Mouse (Mus musculus) limb, embryonic 14.5 days (tissue): ENCODE data around the gene Cog1. TPM values are rescaled to one million over a fixed set of nuclear protein-coding genes. Genes with fewer than 3 reads are reported as not detected.

Experiments used
- ATAC-seq: fragments of 200-750 bp; cut with Nextera tagmentation; 2 replicates; pipeline ENCODE4 v1.8.0; 2017; ENCODE audit warnings: low read depth, moderate number of reproducible peaks, moderate TSS enrichment; ENCODE audit not compliant: low FRiP score
- DNase-seq: peaks from one replicate; pipeline ENCODE4 v3.0.0-alpha.2; 2015; ENCODE audit warnings: low spot score
- H3K27ac ChIP-seq: fragments of 300-500 bp; sonication (generic); replicated peaks from 2 replicates; pipeline ENCODE4 v1.5.1; 2014; ENCODE audit warnings: low read depth, mild to moderate bottlenecking, low read length, moderate library complexity, mixed read lengths
- H3K27me3 ChIP-seq: fragments of 300-500 bp; sonication (generic); 2 replicates; pipeline ENCODE4 v1.6.1; 2014; ENCODE audit warnings: low read length, mixed read lengths; ENCODE audit not compliant: control insufficient read depth, insufficient read depth
- H3K36me3 ChIP-seq: fragments of 300-500 bp; sonication (generic); 2 replicates; pipeline ENCODE4 v1.6.1; 2014; ENCODE audit warnings: mild to moderate bottlenecking, low read length, moderate library complexity, mixed read lengths; ENCODE audit not compliant: control insufficient read depth, insufficient read depth
- H3K4me1 ChIP-seq: fragments of 300-500 bp; sonication (generic); 2 replicates; pipeline ENCODE4 v1.6.1; 2014; ENCODE audit warnings: antibody characterized with exemption, low read length, mixed read lengths; ENCODE audit not compliant: control insufficient read depth, insufficient read depth
- H3K4me2 ChIP-seq: fragments of 300-500 bp; sonication (generic); replicated peaks from 2 replicates; pipeline ENCODE4 v1.6.1; 2014; ENCODE audit warnings: low read depth, mild to moderate bottlenecking, low read length, moderate library complexity; ENCODE audit not compliant: severe bottlenecking
- H3K4me3 ChIP-seq: fragments of 300-500 bp; sonication (generic); replicated peaks from 2 replicates; pipeline ENCODE4 v1.5.1; 2014; ENCODE audit warnings: low read length
- H3K9ac ChIP-seq: fragments of 300-500 bp; sonication (generic); 2 replicates; pipeline ENCODE4 v1.6.1; 2014; ENCODE audit warnings: mild to moderate bottlenecking, low read depth, low read length, moderate library complexity; ENCODE audit not compliant: severe bottlenecking
- H3K9me3 ChIP-seq: fragments of 300-500 bp; sonication (generic); 2 replicates; pipeline ENCODE4 v1.6.1; 2016; ENCODE audit warnings: low read length; ENCODE audit not compliant: control insufficient read depth
- POLR2A ChIP-seq: fragments of 200-500 bp; IDR thresholded peaks from 2 replicates; pipeline ENCODE4 v1.8.0; 2012; ENCODE audit warnings: inconsistent platforms, mild to moderate bottlenecking, moderate library complexity, borderline replicate concordance; ENCODE audit not compliant: insufficient read depth, insufficient read length; ENCODE audit errors: extremely low read depth
- WGBS: fragments of 180-500 bp; shearing (Covaris S2); extraction: QIAGEN DNeasy Blood & Tissue Kit; methylation state at CpG from one replicate; pipeline ENCODE4 v1.1.7; 2014; 5-methylcytosine and 5-hydroxymethylcytosine counted together
- polyA plus RNA-seq, 2 experiments: library from polyadenylated mRNA; depleted of rRNA in 1 of 2; stranded (reverse) in 1 of 2; unstranded in 1 of 2; fragments of >200 nt; fragmentation: Nextera tagmentation in 1 of 2; extraction: Ambion mirVana in 1 of 2; gene quantifications; 2 replicates each; pipeline versions ENCODE4 v1.2.1 to v1.2.3; 2012 to 2014

The Cog1 gene
- polyA plus RNA-seq, 2 experiments, result 26.7 to 38.8 TPM

DNA sequence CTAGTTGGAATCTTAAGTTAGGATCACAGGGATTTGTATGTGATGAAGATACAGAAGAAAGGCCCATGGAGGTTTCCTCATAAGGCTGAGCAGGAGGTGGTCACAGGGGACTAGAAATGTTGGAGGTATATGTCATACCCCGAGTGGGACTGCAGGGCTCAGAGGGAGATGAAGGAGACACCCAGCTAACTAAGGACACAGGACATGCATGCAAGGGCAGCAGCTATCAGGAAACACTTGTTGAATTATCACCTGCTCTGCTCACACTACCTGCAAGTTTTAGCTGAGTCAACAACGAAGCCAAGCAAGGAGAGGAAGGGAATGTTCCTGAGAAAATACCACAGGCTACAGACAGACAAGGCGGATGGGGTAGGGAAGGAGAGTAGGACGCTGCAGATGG lies 18.7 kb downstream of the Cog1 start:
- DNase-seq (no peak), ATAC-seq (no peak)
- no peaks in the 10 kb centered on the region for H3K27me3 ChIP-seq
- TF ChIP-seq POLR2A, result no peak
- no peak overlapping the region for H3K4me2 ChIP-seq
- peaks cover 49% of the 10 kb centered on the region for H3K36me3 ChIP-seq
- 74% methylated on average over 4 of the region's 4 CpGs for WGBS
- H3K9ac ChIP-seq, result no peak overlapping the region
- no peak overlapping the region for H3K27ac ChIP-seq
- no peaks in the 10 kb centered on the region for H3K4me1 ChIP-seq
- H3K9me3 ChIP-seq, result no peaks in the 10 kb centered on the region
- no peak overlapping the region for H3K4me3 ChIP-seq

DNA sequence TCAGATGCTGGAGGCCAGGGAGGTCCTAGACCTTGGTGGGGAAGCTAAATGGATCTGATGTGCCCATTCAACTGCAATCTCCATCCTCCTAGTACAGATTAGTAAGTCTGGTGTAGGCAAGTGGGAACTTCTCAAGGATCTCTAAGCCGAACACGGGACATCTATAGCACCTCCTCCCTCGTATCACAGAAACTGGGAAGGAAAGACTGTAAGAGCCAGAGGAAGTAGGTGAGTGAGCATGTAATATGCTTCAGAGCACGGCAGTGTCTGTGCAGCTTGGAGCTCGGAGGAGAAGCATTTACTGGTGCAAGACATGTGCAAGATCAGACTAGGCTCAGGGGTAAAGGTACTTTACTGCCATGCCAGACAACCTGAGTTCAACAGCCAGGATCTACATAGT lies 19.9 kb downstream of the Cog1 start:
- H3K4me2 ChIP-seq, result no peak overlapping the region
- H3K27ac ChIP-seq, result no peak overlapping the region
- no peak for DNase-seq
- no peak for TF ChIP-seq POLR2A
- no peak overlapping the region for H3K9ac ChIP-seq
- no peaks in the 10 kb centered on the region for H3K4me1 ChIP-seq
- no peak for ATAC-seq
- no peak overlapping the region for H3K4me3 ChIP-seq
- H3K9me3 ChIP-seq, result no peaks in the 10 kb centered on the region
- H3K36me3 ChIP-seq, result peaks cover 55% of the 10 kb centered on the region
- no peaks in the 10 kb centered on the region for H3K27me3 ChIP-seq
- 88% methylated on average over 5 of the region's 5 CpGs for WGBS

DNA sequence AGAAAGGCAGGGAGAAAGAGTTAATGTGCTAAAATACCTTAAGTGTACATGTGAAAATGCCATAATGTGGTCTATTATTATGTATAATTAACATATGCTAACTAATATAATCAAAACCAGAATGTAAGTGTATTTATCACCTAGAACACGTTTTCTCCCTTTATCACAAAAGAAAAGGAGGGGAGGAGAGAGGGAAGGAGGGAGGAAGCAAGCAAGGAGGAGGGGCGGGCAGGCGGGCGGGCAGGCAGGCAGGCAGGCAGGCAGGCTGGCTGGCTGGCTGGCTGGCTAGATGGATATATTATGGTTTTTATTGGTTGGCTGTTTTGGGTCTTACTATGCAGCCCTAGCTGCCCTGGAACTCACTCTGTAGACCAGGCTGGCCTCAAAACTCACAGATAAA lies 20.7 kb downstream of the Cog1 start:
- no peak for ATAC-seq
- peaks cover 51% of the 10 kb centered on the region for H3K36me3 ChIP-seq
- 63% methylated on average over 4 of the region's 4 CpGs for WGBS

DNA sequence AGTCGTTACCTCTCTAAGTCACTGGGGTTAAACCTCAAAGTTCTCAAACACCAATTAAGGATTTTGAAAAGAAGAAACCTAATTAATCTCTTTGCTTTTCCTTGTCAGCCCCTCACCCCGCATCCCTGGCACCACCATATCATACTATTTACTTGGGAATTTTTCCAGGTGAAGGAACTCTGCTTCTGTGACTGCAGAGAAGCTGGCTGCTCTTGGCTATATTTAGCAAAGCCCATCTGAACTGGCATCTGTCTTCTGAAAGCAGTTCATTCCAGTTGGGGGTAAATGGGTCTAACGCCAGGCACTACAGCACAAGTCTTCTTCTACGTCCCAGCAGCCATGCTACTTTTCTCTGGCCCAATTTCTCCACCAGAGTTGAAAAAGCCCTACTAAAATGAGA lies 24.6 kb downstream of the Cog1 start:
- Histone ChIP-seq H3K4me2 (no peak overlapping the region), H3K4me1 (no peaks in the 10 kb centered on the region; the same call in 1 of the 2 replicates), H3K4me3 (no peak overlapping the region), H3K36me3 (peaks cover 62% of the 10 kb centered on the region), H3K9me3 (no peaks in the 10 kb centered on the region), H3K9ac (no peak overlapping the region), H3K27me3 (no peaks in the 10 kb centered on the region), H3K27ac (no peak overlapping the region)
- no peak for DNase-seq
- WGBS, result 95% methylated on average over 4 of the region's 4 CpGs
- ATAC-seq, result no peak
- TF ChIP-seq POLR2A, result no peak

More for the DNA sequence above, 20.7 kb downstream of the Cog1 start:
- H3K4me2 ChIP-seq, result no peak overlapping the region
- H3K27me3 ChIP-seq, result no peaks in the 10 kb centered on the region
- no peak overlapping the region for H3K9ac ChIP-seq
- no peak overlapping the region for H3K4me3 ChIP-seq
- no peak for TF ChIP-seq POLR2A
- no peak for DNase-seq
- H3K4me1 ChIP-seq, result no peaks in the 10 kb centered on the region
- H3K27ac ChIP-seq, result no peak overlapping the region
- no peaks in the 10 kb centered on the region for H3K9me3 ChIP-seq

DNA sequence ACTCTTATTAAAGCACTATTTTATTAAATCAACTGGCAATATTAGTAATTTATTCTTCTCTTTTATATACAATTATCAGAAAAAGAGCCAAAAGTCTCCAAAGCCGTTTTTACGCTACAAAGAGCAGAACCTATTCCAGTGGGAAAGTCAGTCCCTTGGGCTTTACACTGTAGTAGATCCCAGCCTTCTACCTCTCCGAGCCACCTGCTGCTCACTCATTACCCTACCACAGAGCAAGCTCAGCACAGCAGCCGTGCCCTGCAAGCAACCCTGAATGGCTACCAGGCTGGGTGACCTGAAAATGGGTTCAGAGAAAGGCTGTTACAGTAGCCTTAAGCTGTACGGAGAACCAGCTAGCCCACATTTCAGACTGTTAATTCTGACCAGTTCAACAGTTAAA lies 25.6 kb downstream of the Cog1 start:
- 85% methylated on average over 5 of the region's 5 CpGs for WGBS
- Histone ChIP-seq H3K4me1 (no peaks in the 10 kb centered on the region; the same call in 1 of the 2 replicates), H3K27me3 (no peaks in the 10 kb centered on the region), H3K9me3 (no peaks in the 10 kb centered on the region), H3K36me3 (peaks cover 55% of the 10 kb centered on the region), H3K4me2 (no peak overlapping the region), H3K4me3 (no peak overlapping the region), H3K9ac (no peak overlapping the region), H3K27ac (no peak overlapping the region)
- no peak for DNase-seq
- no peak for TF ChIP-seq POLR2A
- ATAC-seq, result no peak

DNA sequence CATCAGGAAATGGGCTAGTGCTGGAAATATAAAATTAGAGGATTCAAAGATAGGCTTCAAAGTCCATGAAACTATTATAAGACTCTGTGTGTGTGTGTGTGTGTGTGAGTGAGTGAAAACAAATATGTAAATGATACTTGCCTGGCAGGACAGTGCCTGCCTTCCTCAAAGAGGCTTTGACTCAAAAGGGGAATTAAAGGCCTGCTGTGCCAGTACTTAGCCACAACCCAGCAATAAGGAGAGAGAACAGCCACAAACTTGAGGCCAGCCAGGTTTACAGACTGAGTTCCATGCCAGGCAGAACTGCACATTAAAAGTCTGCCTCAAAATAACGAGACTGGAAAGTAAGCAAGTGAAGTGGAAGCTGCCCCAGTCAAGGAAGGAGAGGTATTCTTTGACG lies 27.9 kb downstream of the Cog1 start:
- 63% methylated on average over 2 of the region's 2 CpGs for WGBS
- peaks cover 42% of the 10 kb centered on the region for H3K36me3 ChIP-seq
- no peaks in the 10 kb centered on the region for H3K27me3 ChIP-seq
- H3K27ac ChIP-seq, result no peak overlapping the region
- H3K4me3 ChIP-seq, result no peak overlapping the region
- H3K4me2 ChIP-seq, result no peak overlapping the region
- H3K9ac ChIP-seq, result no peak overlapping the region
- TF ChIP-seq POLR2A, result no peak
- ATAC-seq, result no peak
- DNase-seq, result no peak
- no peaks in the 10 kb centered on the region for H3K9me3 ChIP-seq
- H3K4me1 ChIP-seq, result no peaks in the 10 kb centered on the region; the same call in none of the 2 replicates
